Mouse (Mus musculus): Measurements from ENCODE around the gene Creb3l1. TPM values are rescaled to one million over a fixed set of nuclear protein-coding genes. Genes with fewer than 3 reads are reported as not detected.

The Creb3l1 gene
- total RNA-seq, 4 experiments from 2014 or later = 5.2 to 22.4 (median 9.8) TPM

DNA sequence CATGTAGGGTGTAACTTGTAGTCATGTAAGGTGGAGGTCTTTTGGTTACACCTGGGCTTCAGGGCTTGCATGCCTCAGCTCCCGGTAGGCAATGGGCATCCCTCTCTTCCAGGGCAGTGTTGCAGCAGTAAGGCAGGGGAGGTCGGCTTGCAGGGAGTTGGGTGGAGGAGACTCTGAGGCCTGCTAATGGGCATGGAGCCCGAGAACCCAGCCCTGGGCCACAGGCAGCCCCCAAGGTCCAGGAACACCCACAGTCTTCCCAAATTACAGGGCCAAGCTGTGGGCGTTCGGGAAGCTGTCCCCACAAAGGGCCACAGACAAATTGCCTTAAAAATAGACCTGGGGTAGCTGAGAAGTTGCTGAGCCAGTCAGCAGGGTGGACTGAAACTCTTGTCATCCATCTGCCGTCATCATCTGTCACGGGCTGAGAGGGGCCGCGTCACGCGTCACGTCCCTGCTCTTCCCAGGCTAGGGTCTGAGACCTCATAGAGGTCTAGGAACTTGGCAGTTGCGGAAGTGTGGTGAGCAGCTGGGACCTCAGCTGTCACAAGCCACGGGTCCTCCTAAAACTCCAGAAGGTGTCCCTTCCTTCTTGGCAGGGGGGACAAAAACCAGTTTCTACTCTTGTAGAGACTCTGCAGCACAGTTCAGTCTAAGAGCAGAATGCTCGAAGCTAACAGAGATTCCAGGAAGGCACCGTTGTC, 26.2 kb downstream of the Creb3l1 start:
- DNase-seq = no peak

DNA sequence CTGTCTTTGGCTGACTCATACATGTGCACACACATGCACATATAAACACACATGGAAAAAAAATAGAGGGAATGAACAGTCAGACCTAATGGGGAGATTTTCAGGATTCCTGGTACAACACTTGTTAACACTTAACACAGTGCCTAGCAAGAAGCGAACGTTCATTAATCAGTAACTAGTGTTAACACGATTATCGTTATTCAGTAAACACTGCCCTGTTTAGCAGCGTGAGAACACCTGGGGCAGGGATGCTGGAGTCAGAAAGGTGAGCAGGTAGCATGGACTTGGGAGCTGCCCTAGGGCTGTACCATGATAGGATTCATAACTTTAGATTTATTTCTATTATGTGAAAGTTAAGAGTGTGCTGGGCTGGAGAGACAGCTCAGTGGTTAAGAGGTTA, 28.3 kb downstream of the Creb3l1 start:
- no peak for DNase-seq

DNA sequence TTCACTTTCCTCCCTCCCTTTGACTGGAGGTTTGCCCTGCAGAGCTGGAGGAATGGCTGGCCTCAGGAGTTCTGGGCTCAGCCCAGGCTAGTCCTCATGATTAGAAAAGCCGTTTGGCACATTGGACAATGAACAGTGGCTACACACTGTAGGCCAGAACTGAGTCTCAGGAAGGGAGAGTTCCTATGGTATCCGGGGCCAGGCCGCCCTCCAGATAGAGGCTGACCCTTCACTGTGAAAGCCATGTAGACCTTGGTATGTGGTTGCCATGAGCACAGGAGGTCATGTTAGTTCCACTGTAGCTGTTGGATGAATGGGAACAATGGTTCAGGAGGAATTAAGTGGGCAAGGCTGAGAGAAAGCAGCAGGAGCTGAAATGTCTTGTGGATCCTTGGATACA, 30.9 kb downstream of the Creb3l1 start:
- DNase-seq = no peak

DNA sequence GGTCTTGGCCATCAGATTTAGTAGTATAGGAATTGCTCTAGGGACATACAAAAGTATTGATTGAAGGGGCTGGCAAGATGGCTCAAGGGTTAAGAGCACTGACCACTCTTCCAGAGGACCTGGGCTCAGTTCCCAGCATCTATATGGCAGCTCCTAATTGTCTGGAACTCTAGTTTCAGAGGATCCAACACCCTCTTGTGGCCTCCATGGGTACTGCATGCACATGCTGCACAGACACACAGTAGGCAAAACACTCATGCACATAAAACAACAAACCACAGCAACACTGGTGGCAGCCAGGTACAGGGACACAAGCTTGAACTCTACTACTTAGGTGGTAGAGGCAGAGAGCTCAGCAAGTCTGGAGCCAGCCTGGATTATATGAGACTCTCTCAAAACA, 34.6 kb downstream of the Creb3l1 start:
- no peak for DNase-seq

DNA sequence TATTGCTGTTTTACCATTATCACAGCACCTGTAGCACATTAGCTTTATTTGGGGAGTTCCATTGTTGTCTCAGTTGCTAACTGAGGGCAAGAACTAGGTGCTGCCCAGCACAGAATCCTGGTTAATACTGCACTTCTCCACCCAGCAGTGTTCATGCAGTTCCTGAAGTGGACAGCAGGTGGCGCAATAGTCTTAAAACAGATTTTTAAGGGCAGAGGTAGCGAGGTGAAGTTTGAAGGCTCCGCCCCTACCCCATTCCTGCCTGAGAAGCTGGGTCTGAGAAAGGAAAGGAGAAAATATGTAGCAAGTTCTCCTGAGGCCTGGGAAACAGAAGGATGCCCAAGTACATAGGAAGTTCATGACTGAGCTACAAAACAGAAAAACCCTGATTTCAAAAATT, 36.8 kb downstream of the Creb3l1 start:
- DNase-seq = peak; percentile 58

DNA sequence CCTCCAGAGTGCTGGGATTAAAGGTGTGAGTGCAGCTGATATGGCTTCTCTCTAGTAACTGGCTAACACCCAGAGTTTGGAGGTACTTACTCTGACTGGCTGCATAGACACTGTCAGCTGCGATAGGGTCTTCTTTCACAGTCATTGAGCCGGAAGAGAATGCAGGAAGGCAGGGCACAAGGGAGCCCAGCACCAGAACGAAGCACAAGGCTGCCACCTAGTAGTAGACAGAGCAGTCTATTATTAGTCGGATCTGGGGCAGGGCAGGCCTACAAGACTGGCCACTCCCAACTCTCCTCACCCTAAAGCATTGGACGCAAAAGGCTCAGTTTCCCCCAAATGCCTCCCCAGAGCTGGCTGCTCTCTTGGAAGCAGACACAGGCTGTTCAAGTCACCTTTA, 38.2 kb downstream of the Creb3l1 start:
- no peak for DNase-seq

DNA sequence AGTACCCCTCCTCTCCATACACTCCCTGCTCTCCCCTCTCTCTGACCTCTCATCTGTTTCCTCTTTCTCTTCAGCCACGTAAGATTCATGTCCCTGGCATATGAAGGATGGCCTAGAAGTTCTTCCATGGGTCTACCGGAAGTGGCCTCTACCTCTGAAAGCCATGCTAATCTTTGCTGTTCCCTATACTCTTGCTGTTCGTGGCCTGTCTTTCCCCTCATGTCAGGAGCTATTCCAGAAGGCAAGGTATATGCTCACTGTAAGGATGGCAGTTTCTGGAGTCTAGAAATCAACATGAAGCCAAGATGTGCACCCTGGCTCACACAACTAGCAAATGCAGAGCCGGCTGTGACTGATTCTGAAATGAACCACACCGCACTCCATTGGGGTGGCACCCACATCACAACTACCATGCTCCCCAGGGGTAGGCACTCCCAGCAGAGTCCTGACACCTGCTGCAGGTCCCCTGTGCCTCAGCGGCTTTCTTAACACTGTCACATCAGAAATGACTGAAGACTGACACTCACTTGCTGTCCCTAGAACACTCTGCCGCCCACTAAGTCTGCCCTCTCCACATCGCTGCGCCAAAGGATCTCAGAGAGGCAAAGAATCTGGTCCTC, 39.3 kb downstream of the Creb3l1 start:
- DNase-seq = no peak

DNA sequence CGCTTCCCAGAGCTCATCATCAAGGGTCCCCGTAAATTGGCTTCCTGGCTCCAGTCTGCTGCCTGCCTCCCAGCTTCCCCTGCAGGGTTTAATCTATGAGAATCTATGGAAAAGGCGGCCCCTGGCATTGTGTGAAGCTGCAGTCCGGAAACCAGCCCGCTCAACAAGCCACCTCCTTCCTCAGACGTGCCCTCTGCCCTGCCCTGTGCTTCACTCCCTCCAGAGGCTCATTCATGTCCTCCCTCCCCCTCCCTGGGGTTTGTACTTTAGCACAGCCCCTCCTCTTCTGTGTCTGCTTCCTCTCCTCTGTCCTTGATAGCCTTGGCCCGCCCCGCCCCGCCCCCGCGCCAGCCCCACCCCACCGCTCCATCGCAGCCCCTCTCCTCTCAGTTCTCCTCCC, 39.9 kb downstream of the Creb3l1 start:
- DNase-seq = peak; percentile 78

DNA sequence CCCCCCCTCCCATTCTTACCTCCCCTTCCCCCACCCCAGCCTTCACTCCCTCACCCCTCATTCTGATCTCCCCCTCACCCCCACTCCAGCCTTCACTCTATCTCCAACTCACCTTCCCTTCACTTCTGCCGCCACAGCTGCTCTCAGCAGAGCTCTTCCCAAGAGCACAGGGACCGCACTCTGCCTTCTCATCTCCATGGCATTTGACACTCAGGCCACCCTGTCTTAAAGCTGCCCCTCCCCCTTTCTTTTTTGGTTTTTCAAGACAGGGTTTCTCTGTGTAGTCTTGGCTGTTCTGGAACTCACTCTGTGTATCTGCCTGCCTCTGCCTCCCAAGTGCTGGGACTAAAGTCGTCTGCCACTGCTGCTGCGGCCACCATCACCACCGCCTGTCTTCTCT, 43.5 kb downstream of the Creb3l1 start:
- no peak for DNase-seq

DNA sequence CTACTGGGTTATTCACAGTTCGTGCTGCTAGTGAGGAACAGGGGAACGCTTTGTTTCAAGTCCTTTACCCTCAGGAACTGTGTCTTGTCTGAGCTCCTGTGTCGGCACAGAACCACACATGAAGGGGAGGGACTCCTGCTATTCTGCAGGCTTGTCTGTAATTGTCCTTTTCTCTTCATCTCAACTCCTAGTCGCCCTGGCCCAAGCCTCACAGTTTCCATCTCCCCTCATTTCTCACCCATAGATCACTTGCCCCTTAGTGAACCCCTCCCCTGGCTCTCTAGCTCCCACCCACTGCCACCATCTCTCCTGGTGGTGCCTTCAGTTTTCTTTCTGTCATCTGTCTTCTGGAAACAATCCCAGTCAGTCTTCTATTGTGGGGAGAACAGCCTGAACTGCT, 44.1 kb downstream of the Creb3l1 start:
- no peak for DNase-seq

DNA sequence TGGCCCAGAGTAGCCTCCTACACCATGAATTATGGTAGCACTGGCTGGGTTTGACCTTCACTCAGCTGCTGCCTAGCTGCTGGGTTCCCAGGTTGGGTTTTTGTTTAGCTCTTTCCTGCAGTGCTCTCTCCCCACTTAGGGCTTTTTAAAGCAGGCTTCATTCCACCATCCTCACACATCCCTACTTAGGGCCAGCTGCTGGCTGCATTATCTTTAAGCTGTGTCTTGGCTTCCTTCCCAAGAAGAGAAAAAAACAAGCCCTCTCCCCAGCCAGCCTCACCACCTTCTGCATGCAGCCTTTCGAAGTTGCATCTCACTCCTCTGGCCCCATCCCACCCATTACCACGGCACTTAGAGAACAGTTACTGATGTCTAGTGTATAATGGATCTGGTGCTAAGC, 45.8 kb downstream of the Creb3l1 start:
- DNase-seq = no peak

DNA sequence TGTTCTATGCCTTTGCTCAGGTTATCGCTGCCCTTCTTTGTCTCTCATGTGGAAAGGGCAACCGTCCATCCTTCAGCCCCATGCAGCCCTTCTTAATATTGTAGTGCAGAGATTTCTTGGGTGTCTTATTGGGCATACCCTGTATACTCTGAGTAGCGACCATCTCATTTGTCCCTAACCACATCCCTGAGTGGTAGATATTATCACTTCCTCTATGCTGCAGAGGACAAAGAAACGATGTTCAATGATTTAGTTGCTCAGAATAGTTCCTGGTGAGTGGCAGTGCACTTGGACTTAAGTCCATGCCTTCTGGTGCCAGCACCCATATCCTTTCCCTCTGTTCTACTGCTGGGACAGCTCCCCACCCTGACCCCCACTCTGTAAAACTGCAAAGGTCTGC, 46.3 kb downstream of the Creb3l1 start:
- no peak for DNase-seq

DNA sequence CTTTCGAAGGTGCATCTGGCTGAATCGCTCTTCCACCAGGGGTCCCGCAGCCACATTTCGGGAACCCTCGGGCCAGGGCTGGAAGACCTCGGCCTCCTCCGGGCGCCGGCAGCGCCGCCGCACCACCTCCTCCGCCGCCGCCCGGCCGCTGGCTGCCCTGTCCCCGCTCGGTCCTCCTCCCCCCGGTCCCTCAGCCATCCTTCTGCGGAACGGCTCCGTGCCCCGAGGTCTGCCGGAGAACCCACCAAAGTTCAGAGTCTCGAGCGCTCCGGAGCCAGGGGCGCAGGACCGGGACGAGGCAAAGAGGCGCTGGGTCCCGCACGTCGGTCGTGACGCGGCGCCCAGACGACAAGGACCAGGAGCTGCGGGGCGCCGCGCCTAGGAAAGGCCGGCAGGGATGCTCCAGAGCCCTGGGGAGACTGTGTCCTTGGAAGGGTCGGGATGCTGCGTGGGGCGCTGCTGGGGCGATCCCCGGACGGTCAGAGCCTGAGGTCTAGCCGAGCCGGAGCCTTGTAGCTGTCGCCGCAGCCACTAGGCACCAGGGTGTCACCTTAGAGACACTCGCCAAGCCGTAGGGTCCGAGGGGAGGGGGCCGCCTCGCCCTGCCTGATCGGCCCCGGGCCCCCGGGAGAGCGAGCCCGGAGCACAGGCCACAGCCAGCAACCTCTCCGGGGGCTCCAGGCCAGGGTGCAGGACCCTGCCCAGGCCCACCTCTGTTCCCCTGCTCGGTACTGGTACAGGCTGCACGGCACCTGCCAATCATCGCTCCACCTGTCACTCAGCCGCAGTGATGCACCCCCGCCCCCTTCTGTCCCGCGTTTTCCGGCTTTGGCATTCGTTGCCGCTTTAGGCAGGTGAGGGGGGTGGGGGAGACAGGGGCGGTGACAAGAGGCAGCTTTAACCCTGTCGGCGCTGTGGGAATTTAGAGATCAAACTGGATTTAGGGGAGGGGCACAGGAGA, 48.4 kb downstream of the Creb3l1 start, which contains the start of gene Dgkz:
Gene Dgkz (minus strand): TSS at position 284 of the 961 bp plus-strand sequence.
- DNase-seq = no peak

DNA sequence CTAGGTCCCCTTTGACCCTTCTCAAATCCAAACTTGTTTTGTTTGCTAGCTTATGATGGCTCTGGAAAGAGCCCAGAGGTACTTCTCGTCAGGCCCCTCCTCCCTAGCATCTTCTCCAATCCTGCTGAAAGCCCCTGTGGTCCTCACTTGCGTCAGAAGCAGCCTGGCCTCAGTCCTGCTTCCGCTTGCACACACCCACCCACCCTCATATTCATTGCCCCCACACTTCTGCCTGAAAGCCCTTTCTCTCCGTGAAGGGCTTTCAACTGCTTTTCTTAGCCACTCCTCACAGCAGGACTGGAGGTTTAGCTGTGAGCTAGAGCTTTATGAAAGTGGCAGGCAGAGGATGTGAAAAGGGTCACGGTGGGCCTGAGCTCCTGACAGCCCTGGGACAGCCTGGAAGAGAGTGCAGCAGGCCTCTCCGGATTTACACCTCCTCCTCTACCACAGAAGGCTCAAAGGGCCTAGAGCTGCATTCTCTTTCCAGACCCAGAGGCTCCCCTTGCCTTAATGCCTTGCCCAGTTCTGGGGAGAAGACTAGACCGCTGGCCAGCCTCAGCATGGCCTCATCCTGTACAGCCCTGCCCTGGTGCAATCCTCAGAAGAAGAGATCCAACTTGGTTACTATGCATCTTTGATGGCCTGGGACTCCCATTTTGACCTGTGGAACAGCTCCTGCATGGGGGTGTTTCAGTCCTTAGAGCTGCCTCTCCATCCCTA, 50.7 kb downstream of the Creb3l1 start:
- DNase-seq = no peak

DNA sequence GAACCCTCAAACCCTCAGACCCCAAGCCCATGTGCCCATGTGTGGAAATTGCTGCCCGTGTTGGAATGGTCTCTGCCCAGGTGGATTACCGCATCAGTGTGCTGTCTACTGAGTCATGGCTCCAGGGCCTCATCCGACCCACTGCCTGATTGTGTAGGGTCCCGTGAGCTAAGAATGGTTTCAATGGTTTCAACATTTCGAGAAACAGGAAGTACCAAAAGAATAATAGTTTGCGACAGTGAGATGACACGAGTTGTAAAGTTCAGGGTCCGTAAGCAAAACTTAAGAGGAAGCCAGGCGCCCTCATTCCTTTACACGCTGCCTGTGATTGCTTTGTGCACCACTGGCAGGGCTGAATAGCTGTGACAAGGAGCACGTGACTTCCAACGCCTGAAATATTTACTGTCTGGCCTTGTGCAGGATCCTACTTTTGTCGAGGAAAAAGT, 52.2 kb downstream of the Creb3l1 start:
- no peak for DNase-seq

DNA sequence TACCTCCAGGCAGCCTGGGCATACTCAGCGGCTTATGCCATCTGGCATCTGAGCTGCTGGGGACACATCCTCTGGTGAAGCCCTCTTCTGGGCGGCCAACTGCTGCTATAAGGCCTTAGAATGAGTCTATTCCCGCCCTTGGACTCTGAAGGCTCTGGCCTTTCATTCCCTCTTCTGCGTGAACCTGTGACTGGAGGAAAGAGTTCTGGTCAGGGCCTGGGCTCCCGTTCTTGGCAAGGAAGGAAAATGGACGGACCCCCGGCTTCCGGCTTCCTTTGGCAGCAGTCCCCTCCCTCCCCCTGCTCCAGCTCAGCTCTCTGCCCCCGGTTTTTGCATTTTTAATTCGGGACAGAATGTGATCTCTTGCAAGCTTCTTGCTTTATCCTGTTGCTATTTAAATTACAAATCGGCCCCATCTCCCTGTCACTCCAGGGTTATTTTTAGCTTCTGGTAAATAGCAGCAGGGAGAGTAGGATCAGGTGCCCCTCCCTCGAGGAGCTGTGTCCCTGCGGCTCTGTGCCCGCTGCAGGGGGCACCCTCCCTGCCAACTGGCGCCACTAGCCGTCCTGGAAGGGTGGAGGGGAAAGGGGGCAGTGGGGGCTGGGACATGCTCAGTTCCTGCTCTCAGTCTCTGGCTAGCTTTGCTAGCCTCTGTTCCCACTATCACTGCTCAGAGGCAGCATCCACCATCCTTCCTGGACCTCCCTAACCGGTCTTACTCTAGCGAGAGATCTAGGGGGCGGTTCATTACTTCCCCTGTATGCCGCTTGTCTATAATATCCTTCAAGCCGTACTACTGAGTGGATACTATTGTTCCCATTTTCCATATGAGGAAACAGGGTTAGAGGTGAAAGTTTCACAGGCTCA, 52.8 kb downstream of the Creb3l1 start:
- DNase-seq = no peak

DNA sequence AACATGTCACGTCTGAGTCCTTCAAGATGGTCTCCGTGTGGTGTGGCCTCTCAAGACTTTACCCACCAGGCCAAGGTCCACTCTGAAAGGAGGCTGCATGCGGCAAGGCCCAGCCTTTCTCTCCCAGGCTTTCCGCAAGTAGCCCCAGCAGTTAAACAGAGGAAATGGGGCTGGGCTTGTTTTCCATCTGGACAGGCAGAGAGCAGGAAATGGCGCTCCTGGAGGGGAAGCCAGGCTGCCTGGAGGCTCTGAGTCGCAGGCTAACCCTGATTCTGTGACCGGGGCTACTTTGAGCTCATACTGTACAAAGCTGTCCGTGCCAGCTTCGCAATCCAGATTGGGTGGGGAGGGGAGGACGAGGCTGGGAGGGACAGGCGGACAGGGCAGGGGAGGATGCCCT, 56.3 kb downstream of the Creb3l1 start:
- no peak for DNase-seq

DNA sequence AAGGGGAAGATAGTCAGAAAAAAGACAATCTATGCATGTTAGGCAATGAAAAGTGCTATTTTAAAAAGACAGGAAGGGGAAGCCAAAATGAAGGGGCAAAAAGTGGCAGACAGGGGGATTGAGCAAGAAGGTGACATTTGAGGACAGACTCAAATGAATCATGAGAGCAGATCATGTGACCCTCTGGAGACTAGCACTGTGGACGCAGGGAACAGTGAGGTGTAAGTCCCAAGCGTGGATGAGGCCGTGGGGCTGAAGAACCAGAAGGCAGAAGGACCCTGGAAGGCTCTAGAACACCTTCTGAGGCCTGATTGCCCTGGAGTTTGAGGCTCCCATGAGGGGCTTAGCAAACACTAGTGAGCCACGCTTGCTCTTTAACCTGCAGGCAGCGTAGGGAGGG, 57.9 kb downstream of the Creb3l1 start:
- no peak for DNase-seq

DNA sequence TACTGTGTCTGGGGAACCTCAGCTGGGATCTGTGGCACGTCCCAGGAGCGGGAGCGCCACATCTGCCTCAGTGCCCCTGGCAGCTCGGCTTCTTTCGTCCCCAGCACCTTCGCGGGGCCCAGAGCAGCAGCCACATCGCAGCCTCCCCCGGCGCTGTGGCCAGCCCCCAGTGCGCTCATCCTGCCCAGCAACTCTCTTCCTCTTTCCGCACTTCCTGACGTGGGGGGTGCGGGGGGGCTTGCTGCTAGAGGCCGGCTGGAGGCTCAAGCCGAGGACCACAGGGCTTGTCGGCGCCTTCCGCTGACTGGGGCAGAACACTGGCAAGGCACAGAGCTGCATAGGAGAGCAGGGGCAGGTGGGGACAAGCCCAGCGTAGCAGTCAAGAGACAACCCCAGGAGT, 58.9 kb downstream of the Creb3l1 start:
- DNase-seq = peak; percentile 70

DNA sequence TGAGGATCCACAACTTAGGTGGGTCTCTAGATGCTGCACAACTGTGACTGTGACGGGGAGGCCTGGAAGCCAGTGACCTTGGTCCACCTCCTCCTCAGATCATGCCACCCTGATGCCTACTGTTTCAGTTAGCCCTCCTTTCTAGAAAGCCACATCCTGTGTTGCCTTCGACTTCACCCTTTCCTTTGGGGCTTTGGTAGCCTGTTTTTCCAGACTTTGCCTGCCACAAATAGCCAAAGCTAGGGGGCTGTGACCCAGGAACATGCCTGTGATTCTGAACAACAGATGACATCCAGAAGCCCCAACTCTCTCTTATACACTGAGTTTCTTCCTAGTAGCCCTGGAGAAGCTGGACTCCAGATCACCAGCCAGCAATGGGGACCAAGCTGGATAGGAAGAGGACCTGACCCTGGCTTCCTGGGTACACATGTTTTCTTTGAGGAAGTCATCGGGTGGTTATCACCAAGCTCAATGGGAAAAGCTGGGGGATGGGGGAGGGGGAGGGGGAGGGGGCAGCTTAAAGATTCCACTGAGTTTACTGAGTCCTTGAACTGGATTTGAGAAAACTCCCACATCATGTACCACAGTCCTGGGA, 59.6 kb downstream of the Creb3l1 start:
- DNase-seq = no peak

DNA sequence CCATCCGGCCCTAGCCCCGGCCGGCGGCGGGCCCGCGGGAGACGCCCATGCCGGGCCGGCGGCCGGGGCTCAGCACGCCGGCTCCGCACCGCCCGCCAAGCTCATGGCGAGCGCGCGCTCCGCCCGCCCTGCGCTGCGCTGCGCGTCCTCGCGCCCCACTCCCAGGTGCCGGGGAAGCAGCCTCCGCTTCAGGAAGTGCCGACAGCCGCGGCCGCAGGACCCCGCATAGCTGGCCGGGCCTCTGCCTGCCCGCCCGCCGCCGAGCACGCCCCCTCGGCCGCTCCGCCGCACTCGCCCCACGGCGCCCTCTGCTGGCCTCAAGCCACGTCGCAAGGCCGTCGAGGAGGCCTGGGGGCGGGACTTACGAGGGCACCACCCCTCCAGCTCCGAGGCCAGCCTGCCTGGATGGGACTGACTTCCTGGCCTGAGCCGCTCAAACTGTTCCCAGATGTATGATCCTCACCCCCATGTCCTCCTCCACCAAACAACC, 60.8 kb downstream of the Creb3l1 start:
- peak; percentile 94 for DNase-seq

All from adrenal gland, adult 8-10 months (tissue).